Mouse (Mus musculus) c-Kit-positive CD71-positive TER-119-positive erythroid progenitor cells, embryonic 14.5 days (primary cell): ENCODE measurements at regions not wholly inside any gene's neighbourhood (a gene's known extent, or its start where the extent isn't known, plus 50 kb on each side); places are given as distances from the start of the nearest gene placed in this dataset.
A peak's percentile ranks its signal among the peaks of the same experiment; 100 is the strongest.

ENCODE experiments used
- DNase-seq: peaks from one replicate; pipeline ENCODE4 v3.0.0-alpha.2; 2013; ENCODE audit warnings: low spot score

- no peak for DNase-seq
Observed at GRCm38 (mm10) chr4:70160525-70161224, 249.6 kb downstream of the Cdk5rap2 start.

DNA sequence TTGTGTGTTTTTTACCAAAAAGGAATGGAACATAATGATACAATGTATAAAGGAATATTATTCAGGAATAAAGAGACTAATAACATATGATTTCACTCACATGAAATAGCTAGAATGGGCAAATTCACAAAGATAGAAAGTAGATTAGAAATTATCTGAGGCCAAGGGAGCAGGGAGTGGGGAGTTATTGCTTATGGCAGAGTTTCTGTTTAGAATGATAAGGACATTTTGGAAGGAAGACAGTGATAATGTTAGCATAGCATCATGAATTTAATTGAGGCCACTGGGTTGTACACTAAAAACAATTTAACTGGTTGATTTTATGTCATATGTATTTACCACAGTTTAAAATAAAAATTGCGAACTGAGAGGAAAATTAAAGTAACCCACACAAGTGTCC lies 250.2 kb downstream of the Cdk5rap2 start:
- peak; percentile 42 for DNase-seq

DNA sequence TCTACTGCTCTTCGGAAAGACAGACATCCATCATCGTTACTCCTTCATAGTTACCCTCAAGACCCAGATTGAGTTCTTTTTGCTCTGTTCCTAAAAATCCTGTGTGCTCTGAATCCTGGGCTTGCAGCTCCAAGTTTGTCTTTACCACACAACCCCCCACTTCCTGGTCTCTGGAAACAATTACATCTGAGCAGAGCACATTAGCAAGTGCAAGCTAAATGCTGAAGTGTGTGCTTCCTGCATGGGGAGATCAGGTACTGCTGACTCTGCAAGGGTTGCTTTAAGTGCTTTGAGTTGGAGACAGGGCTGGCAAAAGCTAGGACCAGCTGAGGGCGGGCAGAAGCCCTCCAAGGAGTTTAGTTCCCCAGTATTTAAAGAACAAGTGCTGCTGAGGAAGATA lies 257.1 kb downstream of the Cdk5rap2 start:
- no peak for DNase-seq

GRCm38 (mm10) chr4:70109011-70109410 lies 301.2 kb downstream of the Cdk5rap2 start:
- no peak for DNase-seq

DNA sequence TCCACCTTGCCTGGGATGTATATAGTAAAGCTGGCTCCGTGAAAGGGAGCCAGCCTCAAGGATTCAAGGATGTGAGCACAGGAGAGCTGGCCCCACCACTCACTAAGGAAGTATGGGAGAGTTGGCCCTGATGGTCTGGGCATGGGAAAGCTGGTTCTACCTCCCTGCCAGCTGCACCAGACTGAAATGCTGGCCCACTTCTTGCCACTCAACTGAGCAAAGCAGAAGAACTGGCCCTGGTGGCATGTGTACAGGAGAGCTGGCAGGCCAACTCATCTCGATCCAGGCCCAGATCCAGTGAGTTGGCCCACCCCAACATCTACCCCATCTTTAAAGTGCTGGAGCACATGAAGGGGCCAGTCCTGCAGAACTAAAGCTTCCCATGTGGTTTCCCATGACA lies 304.5 kb downstream of the Cdk5rap2 start:
- no peak for DNase-seq

GRCm38 (mm10) chr4:70097353-70097752 lies 312.9 kb downstream of the Cdk5rap2 start:
- DNase-seq: no peak

GRCm38 (mm10) chr4:70078206-70078605 lies 332.0 kb downstream of the Cdk5rap2 start:
- DNase-seq: no peak

DNA sequence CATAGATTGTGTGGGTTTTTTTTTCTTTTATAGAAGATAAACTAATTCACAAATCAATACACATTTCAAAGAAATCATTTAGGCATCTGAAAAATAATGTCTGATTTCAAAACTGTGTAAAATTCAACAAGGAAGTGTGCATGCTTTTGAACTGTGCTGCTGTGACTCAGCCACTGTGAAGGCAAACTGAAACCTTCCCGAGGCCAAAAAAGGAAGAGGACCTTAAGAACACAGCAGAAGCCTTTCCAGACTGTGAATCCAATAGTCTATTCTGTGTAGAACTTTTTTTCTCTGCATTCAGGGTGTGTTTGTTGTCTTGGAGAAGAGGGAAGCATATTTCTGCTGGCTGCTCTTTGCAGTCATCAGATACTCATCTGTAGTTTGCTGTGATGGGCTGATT lies 347.7 kb downstream of the Cdk5rap2 start:
- DNase-seq: no peak

DNA sequence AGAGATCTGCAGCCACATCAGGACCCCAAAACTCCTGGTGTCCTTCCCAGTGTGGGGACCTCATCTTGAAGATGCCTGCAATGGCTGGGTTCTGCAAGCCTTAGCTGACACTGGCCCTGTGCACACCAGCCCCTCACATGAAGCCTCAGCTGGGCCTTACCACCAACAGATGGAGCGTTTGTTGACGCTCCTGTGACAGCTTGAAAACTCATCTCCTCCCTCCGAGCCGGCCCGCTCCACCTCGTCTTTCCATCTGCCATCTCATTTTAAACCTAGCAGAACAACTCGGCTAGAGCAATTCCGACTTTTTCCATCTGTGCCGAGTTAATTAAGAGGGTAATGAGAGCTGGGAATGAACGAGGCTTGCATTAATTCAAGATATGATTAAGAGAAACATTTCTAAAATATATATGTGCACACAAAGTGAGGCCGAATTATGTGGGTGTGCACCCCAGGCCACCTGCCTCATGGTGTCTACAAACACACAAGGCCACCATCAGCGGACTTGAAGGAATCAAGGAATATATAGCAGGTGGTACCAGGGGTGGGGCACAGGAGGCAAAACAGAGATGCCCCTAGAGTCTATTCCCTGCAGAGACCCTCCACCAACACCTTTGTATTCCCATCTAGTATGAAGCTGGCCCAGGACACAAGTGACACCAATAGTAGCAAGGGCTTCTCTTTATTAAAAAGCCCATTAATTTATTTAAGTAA lies 351.3 kb downstream of the Cdk5rap2 start:
- DNase-seq: no peak

DNA sequence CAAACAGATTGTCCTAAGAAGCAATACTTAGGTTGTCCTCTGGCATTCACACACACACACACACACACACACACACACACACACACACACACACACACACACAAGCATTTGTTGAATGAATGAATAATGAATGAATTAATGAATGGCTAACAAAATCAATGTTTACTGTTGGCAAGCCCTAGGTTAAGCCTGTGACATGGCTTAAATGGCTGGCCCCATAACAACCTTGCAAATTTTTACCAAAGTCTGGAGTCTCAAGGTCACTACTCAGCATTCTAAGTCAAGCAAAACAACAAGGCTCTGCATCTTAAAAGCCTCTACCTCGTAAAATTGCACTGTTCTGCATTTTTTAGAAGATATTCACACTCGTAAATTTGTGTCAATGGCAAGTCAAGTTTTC lies 357.1 kb downstream of the Cdk5rap2 start:
- DNase-seq: no peak

GRCm38 (mm10) chr4:70038241-70038640 lies 372.0 kb downstream of the Cdk5rap2 start:
- DNase-seq: no peak

DNA sequence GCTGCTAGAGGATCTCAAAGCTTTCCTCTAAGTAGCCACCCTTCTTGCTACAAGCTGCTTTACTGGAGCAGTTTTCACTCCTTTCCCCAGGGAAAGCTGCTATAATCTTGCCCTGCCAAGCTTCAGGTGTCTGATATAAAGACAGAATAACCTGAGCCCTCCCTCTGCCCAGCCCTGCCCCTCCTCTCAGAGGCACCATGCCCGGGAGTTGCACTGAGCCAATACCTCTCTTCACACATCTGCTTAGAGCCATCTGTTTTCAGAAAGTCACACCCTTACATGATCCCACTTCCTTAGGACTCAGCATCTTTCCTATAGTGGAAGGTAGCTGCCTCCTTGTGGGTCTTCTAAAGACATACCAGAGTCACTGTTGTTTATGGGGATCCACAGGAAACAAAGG lies 374.3 kb downstream of the Cdk5rap2 start:
- no peak for DNase-seq

DNA sequence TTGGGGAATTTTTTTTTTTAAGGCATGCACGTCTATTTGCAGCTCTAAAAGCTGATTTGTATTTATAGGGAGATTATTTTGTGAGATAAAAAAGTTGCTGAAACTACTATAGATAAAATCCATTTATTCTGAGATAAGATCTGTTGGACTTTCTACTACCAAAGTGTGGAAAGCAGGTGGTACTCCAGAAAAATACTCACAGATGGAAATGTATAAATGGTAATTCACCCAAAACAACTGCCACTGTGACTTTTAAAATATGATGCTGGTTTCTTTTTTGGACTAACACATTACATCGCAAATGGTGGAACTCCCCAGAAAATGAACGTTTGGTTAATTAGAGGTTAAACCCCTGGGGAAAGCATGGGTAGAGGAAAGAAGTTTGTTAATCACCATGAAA lies 377.7 kb downstream of the Cdk5rap2 start:
- DNase-seq: no peak

- DNase-seq: no peak
Observed at GRCm38 (mm10) chr4:70026848-70027247, 383.4 kb downstream of the Cdk5rap2 start.

DNA sequence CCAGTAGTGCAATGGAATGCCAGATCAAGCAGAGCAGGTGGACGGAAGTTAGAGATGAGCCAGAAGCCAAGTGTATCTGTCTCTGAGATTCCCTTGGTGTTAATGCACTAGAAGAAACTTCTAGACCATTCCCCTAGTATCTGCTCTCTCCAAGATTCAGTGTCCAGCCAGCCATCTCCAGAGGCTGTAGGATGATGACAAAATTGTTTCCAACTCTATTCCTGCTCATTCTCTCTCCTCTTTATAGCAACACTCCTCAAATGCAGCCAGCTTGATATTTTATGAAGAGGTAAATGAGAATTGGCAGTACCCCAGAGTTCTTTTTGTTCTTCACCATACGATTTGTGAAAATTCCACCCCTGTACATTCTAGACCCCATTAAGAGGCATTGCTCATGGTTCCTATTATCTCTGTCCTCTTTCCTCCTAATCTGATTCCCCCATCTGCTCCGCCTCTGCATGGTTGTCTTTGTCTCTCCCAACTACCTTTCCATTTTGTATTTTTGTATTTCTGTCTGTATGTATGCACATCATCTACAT lies 385.3 kb downstream of the Cdk5rap2 start:
- DNase-seq: no peak

GRCm38 (mm10) chr4:70020905-70021470 lies 389.3 kb downstream of the Cdk5rap2 start:
- DNase-seq: no peak

- DNase-seq: no peak
Observed at GRCm38 (mm10) chr4:70012220-70012580, 398.0 kb downstream of the Cdk5rap2 start.

GRCm38 (mm10) chr4:70011491-70012219 lies 398.6 kb downstream of the Cdk5rap2 start:
- no peak for DNase-seq

DNA sequence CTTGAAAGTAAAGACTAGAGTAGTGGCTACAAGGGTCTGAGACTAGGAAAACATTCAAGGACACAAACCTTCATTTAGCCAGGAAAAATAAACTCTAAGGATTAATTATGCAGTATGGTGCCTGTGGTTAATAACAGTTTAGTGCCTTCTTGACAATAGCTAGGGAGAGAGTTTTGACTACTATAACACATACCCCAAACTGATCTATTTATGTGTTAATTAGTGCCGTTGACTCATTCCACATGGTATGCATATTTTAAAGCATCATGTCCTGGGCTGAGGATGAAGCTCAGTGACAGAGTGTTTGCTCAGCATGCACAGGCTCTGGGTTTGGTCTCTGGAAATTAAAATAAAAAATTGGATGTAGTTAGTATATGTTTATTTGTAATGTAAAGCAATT lies 399.8 kb downstream of the Cdk5rap2 start:
- no peak for DNase-seq

- no peak for DNase-seq
Observed at GRCm38 (mm10) chr4:70004966-70005365, 405.3 kb downstream of the Cdk5rap2 start.

DNA sequence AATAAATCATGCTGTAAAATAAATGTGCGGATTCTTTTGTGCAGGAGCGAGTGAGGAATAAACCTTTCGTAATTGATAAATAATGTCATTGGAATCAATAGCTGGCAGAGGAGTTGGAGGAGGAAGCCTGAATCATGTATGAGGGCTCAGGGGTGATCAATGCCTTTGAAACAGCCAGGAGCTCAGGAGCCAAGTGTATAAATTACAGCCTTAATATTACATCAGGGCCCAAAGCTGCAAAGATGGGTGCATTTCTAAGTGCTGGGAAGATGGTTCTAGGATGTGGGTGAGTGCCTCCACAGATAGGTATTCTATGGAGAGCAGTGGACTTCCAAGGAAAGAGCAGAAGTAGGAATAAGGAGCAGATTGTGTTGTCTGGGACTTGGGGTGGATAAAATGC lies 417.0 kb downstream of the Cdk5rap2 start:
- no peak for DNase-seq

- DNase-seq: no peak
Observed at GRCm38 (mm10) chr4:69974208-69974607, 436.0 kb downstream of the Cdk5rap2 start.

DNA sequence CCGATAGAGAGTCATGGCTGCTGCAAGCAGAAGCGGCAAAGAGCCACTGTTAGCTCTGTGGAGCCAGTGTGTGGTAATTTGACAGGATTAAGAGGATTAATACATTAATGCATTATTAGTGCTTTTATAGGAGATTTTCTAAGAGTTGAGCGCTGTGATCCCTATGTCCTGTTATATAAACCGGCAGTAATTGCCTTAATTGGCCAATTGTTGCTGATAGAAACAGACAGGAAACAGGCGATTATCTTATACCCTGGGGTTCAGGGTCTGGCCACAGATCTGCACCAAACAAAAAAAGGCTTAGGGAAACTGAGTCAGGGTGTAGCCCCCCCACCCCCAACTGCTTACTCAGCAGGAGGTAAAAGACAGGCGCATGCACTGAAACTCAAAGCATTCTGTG lies 436.7 kb downstream of the Cdk5rap2 start:
- no peak for DNase-seq
